Mouse (Mus musculus) C3H10T1/2 (cell line): Measurements from ENCODE around the gene Gm27027. TPM values are rescaled to one million over a fixed set of nuclear protein-coding genes. Genes with fewer than 3 reads are reported as not detected.

ENCODE experiments used
- polyA plus RNA-seq, 2 experiments: library from polyadenylated mRNA; unstranded; fragments of >200 nt; fragmentation: generic; extraction: Trizol; gene quantifications; one replicate each; pipeline ENCODE4 v1.2.1; 2012; ENCODE audit warnings: missing spikeins in 2 of 2

Gene Gm27027
- not detected for polyA plus RNA-seq

DNA sequence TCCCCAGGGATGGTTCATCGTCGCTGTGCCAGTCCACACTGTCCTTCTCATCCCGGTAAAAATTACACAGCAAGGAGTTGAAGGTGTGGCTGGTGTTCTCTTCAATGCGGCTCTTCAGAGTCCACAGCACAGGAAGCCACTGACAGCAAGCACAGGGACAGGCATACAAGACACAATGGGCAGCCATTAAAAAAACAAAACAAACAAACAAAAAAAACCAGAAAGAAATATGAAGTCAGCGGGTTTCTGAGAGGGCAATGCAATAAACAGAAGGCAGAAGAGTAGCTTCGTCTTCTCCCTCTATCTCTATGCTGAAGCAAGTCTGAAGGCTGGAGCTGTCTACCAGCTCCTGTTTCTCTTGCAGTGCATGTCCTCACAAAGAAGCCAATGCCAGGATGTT, at the start of gene Gm27027:
Gene Gm27027, minus strand, starts transcription at position 101 of the 400 bp plus-strand sequence.

DNA sequence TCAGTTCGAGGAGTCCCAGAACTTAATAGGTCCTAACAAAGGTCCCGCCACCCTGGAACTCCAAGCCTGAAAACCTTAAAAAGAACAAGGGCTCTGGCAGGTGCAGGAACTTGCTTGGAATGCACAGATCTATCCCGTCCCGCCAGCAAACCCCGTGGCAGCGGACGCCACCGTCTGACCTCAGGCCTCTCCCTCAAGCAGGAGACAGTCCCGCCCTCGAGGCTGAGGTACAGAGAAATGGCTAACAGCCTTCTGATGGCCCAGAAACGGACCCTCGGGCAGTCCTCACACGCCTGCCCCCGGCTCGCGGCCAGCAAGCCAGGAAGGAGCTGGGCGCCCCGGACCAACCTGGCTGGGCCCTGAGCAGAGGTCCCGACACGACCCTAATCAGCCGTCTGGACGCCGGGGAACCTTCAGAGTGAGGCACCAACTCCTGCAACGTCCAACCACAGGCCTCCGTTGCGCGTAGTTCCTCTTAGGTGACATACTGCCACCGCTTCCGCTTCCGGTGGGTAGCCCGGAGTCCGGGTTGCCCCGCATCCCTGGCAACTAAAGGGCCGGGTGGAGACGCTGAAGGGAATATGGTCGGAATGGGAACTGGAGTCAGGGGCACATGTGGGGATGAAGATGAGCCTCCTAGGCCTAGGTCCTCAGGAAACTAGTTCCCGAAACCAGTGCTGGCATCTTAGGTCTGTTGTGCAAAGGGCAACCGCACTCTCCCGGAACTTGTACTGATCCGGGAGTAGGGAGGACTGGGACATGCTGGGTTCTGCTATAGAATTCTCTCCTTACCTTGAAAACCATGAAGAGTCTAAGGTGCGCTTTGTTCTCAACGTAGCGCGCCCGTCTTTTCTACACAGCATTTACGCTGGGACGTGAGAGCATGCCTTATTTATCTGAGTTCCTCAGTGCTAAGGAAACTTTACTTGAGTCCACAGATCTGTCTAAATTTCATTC, 14.5 kb upstream of the Gm27027 start, which contains the start of gene Alkbh3:
Gene Alkbh3, minus strand, starts transcription at position 473 of the 957 bp plus-strand sequence.

DNA sequence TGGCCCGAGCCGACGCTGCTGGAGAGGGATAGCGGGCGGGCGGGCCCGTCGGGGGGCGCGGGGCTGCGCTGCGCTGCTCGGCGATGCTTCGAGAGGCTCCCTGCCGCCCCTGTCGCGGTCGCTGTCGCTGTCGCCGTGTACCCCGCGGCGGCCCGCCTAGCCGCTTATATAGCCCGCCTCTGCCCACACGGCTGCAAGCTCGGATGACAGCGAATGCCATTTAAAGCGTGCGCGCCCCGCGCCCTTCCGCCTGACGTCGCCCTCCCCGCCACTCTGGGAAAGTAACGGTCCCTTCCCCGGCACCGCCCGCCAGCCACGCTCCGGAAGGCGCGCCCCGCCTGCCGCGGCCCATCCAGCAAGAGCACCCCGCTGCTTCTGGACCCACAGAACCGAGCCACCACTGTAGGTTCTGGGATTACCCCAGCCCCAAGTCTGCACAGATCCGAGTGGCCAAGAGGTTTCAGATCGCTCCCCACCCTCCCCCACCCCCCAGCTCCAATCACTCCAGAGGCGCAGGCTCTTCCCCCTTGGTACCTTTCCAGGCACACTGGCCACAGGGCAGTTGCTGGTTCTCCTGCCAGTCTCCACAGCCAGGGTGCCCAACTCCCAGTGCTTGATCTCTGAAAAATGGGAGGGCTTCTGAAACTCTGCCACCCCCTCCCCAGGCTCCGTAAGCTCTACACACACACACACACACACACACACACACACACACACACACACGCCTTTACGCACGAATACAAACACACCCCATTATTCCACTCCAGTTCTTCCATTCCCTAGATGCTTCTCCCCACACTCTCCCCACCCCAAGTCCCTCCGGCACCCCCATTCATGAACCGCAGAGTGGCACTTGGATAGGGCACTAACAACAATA, 39.0 kb downstream of the Gm27027 start, which contains the start of gene Gm13889:
Gene Gm13889, minus strand, starts transcription at position 294 of the 877 bp plus-strand sequence.

Other genes with a start within 250 kb of the Gm27027 start
- gene Ext2, start 173.8 kb downstream of the Gm27027 start, polyA plus RNA-seq, result 100 to 1,000 TPM in 1 of 2 experiments, 10 to 100 TPM in 1; 32.8 to 142 TPM
- gene Accs, start 146.4 kb downstream of the Gm27027 start, polyA plus RNA-seq, result 1 to 10 TPM; 2.5 to 9.6 TPM
- under 1 TPM in 1 of 2 experiments, not detected in 1; 0.06 TPM for gene Accsl, start 127.2 kb downstream of the Gm27027 start, polyA plus RNA-seq
- under 1 TPM; 0.05 to 0.18 TPM for gene Gm13889, start 39.2 kb downstream of the Gm27027 start, polyA plus RNA-seq
- 10 to 100 TPM; 52.6 to 66.8 TPM for gene Alkbh3, start 14.5 kb upstream of the Gm27027 start, polyA plus RNA-seq
- 10 to 100 TPM; 12.7 to 46.8 TPM for gene Hsd17b12, start 161.6 kb upstream of the Gm27027 start, polyA plus RNA-seq